Mouse (Mus musculus): ENCODE measurements at regions not wholly inside any gene's neighbourhood (a gene's known extent, or its start where the extent isn't known, plus 50 kb on each side); places are given as distances from the start of the nearest gene placed in this dataset.

DNA sequence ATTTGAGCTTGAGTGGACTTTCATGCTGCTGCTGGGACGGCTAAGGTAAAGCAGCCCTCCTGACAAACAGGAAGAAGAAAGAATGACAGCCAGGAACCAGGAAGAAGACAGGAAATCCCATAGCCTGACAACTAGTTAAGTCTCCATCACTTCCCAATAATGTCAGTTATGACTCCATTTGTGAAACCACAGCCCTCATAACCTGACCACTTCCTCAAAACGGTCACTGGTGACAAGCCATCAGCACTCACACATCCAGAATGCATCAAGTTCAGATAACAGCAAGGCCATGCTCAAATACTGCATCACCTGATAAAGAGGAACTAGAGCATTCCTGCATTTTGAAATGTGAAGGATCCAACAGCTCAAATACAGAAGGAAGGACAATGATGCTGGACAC lies 288.3 kb downstream of the Zfp706 start:
- DNase-seq (ENCODE audit: extremely low spot score, low read depth, low spot score), result no peak

DNA sequence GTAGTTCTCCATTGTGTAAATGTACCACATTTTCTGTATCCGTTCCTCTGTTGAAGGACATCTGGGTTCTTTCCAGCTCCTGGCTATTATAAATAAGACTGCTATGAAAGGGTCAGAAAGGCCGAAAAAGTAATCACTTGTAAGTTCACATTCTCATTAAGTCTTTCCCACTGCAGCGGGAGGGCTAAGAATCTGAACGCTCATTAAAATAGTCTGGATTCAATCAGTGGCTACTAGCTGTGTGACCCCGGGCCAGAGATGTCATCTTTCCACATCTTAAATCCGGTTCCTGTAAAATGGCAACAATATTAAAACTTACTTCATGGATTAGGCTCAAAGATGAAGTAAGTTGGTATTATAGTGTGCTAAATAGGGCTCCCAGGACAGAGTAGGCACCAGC lies 289.7 kb downstream of the Zfp706 start:
- peak; percentile 78 for DNase-seq (ENCODE audit: extremely low spot score, low read depth, low spot score)

DNA sequence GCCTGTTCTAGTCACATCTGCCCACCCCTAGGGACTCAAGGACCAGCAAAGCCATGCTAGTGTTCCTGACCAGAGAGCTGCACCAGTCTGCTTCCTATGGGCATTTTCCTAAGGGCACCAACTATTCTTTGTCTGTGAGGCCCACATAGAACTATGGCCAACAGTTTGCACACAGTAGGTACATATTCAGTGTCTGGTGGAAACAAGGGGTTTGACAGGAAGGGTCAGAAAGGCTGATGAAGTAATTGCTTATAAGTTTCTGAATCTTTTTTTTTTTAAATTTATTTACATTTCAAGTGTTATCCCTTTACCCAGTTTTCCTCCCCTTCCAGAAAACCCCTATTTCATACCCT lies 290.9 kb downstream of the Zfp706 start:
- DNase-seq (ENCODE audit: extremely low spot score, low read depth, low spot score), result no peak

DNA sequence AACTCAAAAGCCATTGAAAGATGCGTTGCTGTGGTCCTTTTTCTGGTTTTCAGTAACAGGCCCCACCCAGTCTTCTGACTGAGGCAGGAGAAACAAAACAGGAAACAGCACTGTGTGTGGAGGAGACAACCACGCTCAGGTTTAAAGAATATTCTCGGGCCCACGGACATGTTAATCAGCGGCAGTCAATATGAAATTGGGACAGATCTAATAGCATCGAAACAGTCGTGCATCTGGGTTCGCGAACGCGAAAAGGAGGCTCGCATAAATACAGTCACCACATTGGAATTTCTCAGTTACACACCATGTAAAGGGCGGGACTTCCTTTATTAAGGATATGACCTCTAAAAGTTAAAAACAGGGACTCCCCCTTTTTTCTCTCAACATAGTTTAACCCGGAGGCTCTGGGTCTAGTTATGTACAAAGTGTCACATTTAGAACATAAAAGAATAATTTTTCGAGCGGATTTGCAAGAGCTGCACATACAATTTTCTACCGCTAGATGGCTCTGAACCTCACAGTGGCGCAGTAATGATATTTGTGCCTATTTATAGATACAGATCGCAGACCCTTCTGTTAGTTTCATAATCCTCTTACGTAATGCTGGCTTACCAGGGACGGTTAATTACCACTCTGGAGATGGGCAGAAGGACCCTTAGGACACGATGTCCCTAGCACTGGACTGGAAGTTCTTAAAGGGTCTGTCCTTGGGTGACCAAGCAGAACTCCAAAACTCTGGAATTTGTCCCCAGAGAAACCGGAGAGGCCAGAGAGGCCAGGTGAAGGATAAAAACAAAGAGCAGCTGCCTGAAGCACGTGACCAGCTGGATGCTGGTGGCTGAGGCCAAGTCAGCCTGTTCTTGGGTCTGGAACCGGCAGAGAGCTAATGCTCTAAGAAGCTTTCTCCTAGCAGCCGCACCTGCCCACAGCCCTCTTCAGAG lies 291.6 kb downstream of the Zfp706 start:
- DNase-seq (ENCODE audit: extremely low spot score, low read depth, low spot score), result peak; percentile 85

DNA sequence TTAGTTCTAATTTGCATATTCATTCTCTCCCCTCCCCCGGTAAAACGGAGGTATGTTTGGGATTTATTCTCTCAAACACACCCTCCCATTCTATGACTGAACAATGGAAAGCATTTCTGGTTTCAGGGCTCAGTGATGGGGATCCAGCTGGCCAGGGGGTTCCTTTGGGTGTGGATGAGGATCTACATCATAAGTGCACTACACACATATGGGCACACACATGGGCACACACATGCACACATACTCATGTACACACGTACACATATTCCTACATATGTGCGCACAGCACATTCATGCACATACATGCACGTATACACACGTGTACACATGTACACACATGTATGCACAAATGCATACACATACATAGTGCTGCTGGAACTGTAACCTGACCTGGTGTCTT lies 292.4 kb downstream of the Zfp706 start:
- DNase-seq (ENCODE audit: extremely low spot score, low read depth, low spot score), result no peak

DNA sequence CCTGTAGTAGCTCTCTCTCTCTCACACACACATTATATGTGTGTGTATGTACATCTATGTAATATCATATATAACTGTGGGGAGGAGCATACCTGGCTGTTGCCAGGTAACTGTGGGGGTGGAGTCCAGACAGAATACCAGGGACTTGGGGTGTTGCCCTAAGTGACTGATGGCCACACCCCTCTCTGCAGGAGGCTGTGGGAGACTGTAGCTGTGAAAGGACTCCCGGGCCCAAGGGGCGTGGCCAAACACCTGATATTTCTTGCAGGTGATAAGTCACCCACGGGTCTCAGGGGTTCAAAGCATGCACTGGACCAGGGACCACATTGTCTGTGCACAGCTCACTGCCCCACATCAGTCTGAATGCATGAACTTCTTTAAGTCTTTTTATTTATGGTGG lies 297.8 kb downstream of the Zfp706 start:
- DNase-seq (ENCODE audit: extremely low spot score, low read depth, low spot score), result no peak

DNA sequence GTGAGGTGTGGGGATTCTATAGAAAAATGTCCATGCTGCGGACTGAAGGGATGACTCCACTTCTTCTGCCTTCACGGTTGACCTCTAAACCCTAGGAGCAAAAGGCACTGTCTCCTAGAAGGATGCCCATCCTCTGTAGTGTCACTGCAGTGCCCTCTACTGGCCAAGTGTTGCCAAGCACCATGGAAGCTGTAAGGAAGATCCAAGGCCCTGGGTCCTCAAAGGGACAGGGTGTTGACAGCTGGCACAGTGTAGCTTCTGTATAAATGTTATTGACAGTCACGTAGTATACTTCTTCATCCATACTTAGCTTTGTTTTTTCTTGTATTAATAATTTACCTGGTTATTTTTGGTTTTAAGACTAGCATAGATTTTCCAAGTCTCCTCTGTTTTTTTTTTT lies 299.1 kb downstream of the Zfp706 start:
- DNase-seq (ENCODE audit: extremely low spot score, low read depth, low spot score), result peak; percentile 41

DNA sequence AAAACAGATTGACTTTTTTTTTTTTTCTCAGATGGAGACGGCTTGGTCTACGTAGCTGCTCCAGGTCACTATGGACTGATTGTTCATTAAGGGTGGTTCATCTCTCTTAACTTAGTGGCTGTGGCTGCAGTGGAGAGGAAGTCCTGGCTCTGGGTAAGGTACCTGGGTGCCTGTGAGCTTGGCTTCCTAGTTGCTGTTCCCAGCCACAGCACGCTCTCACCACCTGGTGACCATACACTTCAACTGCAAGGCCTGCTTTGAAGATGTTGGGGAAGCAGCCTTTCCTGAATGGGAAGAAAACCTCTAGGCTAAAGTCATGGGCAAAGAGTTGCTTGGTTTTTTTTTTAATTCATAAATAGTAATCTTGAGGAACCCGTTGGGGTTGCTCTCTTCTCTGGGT lies 301.6 kb downstream of the Zfp706 start:
- no peak for DNase-seq (ENCODE audit: extremely low spot score, low read depth, low spot score)

DNA sequence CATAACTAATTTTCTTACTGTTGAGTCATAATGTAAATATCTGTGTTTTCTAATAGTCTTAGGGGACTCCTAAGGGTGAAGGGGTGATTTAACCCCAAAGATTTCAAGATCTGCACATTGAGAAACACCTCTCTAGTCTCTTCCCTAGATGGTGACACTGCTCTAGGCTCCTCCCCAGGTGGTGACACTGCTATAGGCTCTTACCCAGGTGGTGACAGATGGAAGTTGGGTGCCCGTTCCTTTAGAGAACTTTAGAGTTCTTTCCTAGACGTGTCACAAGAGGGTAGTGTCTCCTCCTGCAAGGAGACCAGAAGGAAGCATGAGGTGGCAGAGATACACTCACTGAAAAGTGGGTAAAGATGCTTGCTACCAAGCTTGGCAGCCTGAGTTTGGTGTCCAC lies 302.2 kb downstream of the Zfp706 start:
- no peak for DNase-seq (ENCODE audit: extremely low spot score, low read depth, low spot score)

DNA sequence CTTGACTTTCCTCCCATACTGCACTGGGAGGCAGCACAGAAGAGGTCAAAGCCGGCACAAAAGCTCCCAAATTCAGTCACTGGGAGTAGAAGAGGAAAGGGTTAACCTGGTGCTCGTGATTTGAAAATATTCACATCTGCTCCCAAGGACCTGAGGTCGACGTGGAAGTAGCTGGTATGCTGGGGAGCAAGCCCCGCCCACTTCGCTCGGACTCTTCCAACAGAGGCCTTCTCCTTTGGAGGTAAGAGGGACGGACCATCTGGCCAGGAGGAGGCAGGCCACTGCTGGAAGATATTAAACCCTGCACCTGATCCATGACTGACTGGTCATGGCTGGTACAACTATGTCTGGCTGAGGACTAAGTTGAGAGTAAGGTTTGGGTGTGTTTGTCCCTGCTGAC lies 305.7 kb downstream of the Zfp706 start:
- DNase-seq (ENCODE audit: extremely low spot score, low read depth, low spot score), result no peak

DNA sequence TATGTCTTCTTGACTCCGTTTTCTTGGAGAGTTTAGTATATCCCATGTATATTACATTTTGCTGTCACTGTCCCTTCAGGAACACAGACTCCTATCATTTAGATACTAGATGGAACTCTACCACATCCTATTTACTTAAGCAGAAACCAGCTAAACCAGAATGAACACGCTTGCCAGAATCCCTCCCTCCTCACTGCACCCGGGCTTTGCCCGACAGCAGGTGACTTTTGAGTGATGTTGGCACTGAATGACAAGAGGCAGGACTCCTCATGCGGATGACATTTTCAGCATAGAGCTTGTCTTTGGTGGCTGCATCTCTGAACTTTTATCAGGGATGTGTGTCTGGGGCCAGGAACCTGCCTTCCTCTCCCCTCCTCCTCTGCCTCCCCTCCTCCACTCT lies 307.4 kb downstream of the Zfp706 start:
- no peak for DNase-seq (ENCODE audit: extremely low spot score, low read depth, low spot score)

DNA sequence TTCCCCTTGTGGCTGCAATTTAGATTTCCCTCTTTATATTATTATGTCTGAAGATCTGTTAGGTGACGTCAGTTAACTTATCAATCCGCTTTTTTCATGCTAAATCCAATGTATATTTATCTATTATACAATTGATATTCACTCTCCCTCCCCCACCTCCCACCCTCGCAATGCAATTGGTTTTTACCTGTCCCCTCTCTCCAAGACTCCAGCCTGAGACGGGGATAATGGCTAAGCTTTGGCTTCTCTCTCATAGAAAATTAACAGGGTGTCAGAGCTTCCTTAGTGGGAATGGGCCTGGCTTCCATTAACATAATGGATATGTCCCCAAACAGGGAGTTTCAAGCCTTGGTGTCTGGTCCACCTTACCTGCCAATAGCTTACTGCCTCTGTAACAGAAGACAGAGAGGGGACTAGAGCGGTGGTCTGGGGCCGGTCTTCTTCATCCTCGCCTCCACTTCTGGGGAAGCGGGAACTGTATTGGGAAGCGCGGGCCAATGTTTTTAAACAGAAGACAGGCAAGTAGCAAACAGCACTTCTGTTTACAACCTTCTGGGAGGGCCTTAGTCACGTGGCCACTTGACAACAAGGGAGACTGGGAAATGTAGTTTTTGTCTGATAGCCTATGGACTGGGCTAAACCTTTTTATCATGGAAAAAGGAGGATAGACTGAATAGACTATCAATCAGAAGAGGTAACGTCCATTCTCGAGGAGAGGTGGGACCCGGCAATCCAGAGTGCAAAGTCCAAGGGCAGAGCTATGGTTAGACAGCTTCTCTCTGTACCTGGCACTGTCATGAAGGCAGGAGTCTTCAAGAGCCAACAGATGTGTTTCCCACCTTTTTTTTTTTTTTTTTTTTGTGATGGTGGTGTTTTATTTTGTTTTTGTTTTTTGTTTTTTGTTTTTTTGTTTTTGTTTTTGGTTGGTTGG lies 312.1 kb downstream of the Zfp706 start:
- DNase-seq (ENCODE audit: extremely low spot score, low read depth, low spot score), result no peak

DNA sequence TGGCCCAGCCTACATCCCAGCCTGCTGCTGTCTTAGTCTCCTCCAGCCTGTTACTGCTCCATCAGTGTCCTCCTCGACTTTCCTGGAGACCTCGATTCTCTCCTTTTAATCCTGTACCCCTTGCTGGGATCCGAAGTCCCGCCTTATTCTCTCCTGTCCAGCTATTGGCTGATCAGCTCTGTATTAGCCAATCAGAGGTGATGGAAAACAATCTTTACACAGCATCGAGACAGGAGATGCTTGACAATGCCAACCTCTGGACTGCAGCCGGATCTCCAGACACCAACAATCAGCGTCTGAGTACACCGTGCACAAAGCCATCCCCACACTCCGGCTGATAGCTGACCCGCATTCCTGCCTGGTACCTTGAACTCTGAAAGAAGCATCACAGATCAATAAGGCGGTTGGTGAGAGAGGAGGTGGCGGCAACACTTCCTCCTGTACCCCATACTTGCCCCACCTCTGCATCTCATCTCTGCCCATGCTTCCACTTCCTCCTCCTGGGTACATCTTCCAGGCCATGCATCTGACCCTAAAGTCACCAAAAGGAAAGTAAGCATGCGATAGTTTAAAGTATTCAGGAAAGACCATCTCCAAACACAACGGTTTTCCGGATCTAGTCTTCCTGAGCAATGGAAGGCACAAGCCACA lies 316.4 kb downstream of the Zfp706 start:
- no peak for DNase-seq (ENCODE audit: extremely low spot score, low read depth, low spot score)

DNA sequence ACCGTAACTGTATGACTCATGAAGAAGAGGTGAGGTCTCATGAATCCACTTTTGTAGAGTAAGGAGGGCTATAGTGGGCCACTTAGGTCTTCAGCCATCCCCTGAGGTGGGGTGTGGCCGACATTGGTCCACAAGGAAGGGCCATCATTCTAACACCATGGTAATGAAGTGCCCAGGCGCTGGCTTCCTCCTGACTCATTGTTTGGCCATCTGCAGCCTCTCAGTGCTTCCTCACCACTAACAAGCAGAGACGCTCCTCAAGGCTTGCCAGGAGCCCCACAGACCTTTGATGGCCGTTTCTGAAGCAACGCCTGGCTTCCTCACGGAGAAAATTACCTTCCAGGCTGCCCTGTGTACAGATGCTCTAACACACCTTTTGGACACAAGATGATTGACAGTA lies 317.7 kb downstream of the Zfp706 start:
- no peak for DNase-seq (ENCODE audit: extremely low spot score, low read depth, low spot score)

DNA sequence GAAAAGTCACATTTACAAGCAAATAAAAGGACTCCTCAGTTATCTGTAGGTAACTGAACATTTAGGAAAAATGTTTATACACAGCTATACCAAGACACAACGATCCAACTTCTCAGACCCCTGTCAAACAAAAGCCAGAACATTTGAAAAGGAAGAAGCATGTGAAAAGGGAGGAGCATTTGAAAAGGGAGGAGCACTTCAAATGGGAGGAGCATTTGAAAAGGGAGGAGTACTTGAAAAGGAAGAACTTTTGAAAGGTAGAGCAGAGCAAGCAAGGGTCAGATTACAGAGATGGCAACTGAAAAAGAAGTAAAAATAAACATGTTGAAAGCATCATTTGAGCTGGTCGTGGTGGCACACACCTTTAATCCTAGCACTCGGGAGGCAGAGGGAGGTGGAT lies 318.3 kb downstream of the Zfp706 start:
- no peak for DNase-seq (ENCODE audit: extremely low spot score, low read depth, low spot score)

DNA sequence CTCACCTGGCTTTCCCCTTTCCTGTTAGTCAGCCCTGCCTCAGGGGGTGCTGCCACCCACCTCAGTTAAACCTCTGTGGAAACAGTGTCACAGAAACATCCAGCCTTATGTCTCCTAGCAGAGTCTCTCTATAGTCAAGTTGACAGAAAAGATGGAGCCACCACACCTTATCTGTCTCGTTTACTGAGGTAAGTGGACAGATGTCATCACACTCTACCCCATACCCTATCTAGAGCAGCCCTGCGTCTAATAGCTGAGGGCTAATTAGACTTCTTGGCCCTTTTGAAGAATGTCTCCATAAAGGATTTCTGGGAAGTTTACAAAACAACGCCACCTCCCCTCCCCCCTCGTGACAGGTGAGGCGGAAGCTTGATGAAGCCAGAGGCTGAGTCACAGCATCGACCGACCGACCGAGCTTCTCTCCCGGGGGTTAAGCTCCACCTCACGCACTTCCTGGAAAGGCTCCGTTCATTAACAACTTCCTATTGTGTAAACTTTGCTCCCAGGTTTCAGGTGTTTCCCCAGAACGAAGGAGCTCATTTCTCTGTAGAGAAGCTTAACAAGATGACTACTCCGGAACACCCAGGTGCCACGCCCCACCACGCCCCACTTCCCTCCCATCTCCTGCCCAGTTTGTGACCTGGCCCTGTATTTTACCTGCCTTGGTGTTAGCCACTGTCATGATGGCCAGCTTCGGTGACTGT lies 319.4 kb downstream of the Zfp706 start:
- DNase-seq (ENCODE audit: extremely low spot score, low read depth, low spot score), result no peak

DNA sequence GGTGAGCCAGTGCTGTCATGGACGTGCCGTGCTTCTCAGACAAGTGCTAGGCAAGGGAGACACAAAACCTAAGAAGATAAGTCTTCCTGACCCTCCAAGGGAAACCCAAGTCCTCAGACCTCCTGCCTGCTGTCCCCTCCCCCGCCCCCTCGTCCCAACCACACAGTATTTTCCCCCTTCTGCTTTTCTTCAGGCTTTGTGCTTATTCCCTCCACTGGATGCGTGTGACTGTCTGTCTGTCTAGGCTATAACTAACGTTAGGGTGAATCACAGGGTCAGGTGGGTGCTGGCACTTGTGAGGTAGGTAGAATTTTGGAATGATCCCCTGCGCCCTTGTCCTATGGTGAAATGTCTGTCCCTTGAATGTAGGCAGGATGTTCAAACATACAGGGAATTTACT lies 322.9 kb downstream of the Zfp706 start:
- no peak for DNase-seq (ENCODE audit: extremely low spot score, low read depth, low spot score)

DNA sequence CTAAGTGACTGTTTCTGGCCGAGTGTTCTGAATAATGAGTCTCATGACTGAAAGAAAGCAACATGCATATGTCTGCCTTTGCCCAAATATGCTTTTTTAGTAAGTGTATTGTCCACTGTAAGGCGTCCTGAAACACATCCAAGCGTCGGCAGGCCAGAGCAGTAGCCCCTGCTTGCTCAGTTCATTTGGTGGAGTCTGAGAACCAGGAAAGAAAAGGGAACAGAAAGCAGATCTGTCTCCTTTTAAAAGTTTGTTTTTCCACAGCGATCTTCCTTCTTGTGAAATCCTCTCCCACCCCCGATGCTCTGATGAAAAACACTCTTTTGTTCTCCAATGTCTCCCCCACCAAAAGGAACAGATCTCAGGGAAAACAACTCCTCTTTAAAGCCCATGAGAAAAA lies 324.7 kb downstream of the Zfp706 start:
- DNase-seq (ENCODE audit: extremely low spot score, low read depth, low spot score), result no peak

DNA sequence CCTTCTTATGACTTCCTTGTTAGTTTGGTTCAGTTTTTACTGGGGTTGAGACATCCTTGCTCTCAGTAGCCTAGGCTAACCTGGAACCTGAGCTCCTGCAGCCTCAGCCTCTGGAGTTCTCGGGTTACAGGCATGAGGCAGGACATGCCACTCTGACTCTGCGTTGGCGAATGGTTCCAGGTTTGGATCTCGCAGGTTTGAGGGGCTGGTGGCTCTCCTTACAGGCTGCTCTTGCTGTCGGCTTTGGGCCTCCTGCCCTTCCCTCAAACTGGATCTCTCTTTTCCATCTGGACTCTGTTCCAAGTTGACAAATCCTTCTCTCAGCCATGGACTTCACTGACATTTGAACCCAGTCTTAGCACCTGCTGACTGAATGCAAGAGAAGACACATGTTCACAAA lies 325.4 kb downstream of the Zfp706 start:
- DNase-seq (ENCODE audit: extremely low spot score, low read depth, low spot score), result no peak

DNA sequence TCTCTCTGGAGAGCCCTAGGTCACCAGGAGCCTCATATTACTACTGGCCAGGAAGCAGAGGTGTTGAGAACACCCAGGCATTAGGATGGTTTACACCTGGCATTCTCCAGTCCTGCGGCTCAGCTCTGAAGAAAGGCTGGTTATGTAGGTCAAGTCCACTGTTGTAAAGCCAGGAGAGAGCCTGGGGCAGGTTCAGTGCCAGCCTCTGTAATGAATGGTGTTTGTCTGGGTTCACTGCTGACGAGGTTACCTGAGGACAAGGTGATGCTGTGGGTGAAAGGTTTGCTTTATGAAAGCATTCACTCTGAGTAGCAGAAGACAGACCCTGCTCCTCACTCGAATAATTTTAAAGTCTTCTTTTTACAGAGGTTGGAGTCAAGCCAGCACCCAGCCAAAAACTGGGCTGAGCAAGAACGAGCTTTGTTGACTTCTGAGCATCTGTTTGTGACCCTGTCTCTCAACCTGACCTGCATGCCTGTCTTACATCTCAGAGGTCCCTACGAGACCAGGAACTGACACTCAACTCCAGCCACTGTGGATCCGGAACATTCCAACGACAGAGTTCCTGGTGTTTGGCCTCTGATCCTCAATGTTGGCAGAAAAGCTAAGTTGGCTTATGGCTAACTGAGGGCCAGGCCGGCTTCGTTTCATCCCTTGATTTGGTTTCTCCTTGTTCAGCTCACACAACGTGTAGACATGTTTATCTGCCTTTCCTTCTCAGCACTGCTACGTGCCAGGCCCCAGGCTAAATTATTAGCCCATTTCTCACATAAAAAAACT lies 327.0 kb downstream of the Zfp706 start:
- no peak for DNase-seq (ENCODE audit: extremely low spot score, low read depth, low spot score)

Measured in hindlimb bud, embryonic 11.5 days (tissue).